Mouse (Mus musculus): ENCODE data around the gene Chrd.

GRCm38 (mm10) chr16:20726384-20726783 is 6.5 kb upstream of the Chrd start:
- TF ChIP-seq CTCF (IDR thresholded peaks at IDR 0.05; ENCODE audit: extremely low read depth, insufficient read depth, insufficient read length, insufficient replicate concordance): no peak
- TF ChIP-seq POLR2A (IDR thresholded peaks at IDR 0.05; ENCODE audit: low read depth, low read length): no peak

Measured in spleen, adult 2 months (tissue).